Mouse (Mus musculus): Measurements from ENCODE around the gene 2310061N02Rik.
"Not testable (repeated sequence)": the region's sequence is repeated elsewhere in the genome, so short reads cannot be mapped to it uniquely, and the experiment has no call there.

The 2310061N02Rik gene

GRCm38 (mm10) chr16:88707496-88708012 is at the start of gene 2310061N02Rik:
Gene 2310061N02Rik, minus strand, starts transcription at chr16:88707962.
- peak; percentile 17 to 22 for DNase-seq

- DNase-seq, result not testable (repeated sequence)
Measured at GRCm38 (mm10) chr16:88751535-88751934, 43.8 kb upstream of the 2310061N02Rik start, which contains the start of gene Krtap13. Gene Krtap13, minus strand, starts transcription at chr16:88751635.

GRCm38 (mm10) chr16:88747943-88748342 is 40.2 kb upstream of the 2310061N02Rik start:
- no peak for DNase-seq

- DNase-seq, result no peak
Measured at GRCm38 (mm10) chr16:88744750-88745340, 37.1 kb upstream of the 2310061N02Rik start.

- no peak for DNase-seq
Measured at GRCm38 (mm10) chr16:88735391-88735790, 27.6 kb upstream of the 2310061N02Rik start.

DNA sequence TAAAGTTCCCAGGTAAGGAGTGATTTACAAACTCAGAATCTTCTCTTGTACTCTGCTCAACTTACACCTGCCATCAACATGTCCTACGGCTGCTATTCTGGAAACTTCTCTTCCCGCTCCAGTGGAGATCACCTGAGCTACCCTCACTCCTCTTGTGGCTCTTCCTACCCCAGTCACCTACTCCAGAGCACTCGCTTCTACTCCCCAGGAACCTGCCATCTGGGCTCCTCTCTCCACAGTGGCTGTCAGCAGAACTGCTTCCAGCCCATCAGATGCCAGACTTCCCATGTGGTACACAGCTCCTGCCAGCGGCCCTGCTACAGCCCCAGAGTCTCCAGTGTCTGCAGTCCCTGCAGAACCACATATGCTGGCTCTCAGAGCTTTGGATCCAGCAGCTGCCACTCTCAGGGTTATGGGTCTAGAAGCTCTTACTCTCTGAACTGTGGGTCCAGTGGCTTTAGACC is 21.1 kb upstream of the 2310061N02Rik start, which contains the start of gene Krtap13-1:
Gene Krtap13-1 (plus strand): TSS at position 51 of the 464 bp plus-strand sequence.
- peak; percentile 6 to 11 for DNase-seq

DNA sequence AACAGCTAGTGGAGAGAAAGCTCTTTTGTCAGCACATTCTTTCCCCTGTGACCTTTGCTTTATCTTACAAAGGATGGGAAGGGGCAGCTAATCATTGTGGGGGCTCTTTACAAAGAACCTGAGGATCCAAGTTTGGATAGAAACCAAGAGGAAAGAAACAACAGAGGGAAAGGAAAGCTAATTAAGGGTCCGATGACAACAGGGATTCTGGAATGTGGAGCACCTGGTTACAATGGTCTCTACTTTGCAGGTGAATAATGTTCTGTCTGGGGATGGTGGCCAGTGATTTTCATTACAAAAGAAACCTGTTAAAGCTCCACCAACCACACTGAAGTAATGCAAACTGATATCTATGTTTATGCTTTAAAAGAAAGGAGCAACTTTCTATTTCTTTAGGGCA is 12.3 kb upstream of the 2310061N02Rik start:
- no peak for DNase-seq

DNA sequence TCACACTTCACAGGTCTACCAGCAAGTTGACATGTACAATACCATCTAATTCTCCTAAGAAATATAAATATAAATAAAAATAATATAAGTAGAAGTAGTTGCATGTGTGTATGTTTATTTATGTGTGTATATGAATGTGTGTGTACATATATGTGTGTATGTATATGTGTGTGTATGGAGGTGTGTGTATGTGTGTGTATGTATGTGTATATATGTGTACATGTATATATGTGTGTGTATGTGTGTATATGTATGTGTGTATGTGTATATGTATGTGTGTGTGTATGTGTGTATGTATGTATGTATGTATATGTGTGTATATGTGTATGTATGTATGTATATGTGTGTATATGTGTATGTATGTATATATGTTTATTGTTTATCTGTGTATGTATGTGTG is 8.8 kb upstream of the 2310061N02Rik start:
- DNase-seq, result no peak

GRCm38 (mm10) chr16:88711245-88711644 is 3.5 kb upstream of the 2310061N02Rik start:
- DNase-seq, result no peak

- no peak for DNase-seq
Measured at GRCm38 (mm10) chr16:88710757-88711156, 3.0 kb upstream of the 2310061N02Rik start.

GRCm38 (mm10) chr16:88701072-88701864 is 6.5 kb downstream of the 2310061N02Rik start:
- no peak for DNase-seq

- DNase-seq, result no peak
Measured at GRCm38 (mm10) chr16:88696256-88696655, 11.5 kb downstream of the 2310061N02Rik start.

DNA sequence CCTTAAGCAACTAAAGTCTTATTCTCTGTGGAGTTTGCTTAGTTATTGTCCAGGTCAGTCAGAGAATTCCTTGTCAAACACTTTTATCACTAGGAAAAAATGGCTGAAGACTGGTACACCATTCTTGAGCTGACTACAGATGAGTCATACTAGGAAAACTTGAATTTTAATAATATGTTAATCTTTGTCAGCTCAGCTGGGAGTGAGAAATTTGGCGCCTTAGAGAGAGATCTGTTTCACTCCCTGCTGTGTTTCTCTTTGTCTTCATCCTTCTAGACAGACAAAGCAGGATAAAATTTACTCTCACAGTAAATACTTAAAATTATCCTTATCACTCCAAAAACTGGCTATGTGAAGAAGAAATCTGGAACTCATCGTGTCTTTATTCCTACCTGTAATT is 26.5 kb downstream of the 2310061N02Rik start:
- DNase-seq, result no peak

DNA sequence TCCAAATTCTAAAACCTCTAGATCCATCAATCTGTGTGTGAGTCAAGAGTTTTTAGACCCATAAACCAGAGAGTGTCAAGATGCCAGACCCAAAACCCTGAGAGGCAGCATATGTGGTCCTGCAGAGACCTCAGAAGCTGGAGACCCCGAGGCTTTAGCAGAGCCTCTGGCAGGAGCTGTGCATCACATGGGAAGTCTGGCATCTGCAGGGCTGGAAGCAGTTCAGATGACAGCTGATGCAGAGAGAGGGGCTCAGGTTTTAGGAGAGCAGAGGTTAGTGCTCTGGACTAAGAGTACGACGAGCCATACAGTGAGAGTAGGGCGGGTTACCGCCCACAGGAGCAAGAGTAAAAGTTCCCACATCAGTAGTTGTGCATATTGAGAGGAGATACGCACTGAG is 28.7 kb downstream of the 2310061N02Rik start:
- DNase-seq, result no peak

DNA sequence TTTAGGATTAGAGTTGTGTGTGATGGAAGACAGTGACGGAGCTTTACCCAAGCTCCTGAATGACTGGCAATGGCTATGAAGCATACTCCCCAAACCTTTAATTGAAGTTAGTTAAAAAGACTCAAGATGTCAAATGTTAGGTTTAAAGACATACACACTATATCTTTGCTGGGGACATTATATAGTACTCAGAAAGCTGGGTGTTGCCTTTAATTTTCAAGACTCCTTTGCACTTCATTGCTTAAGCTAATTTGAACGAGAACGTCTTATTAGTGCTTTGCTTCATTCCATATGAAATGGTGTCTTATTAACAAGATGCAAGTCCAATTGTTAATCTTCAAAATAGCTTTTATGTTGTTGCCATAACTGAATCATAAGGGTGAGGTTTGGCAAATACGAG is 36.2 kb downstream of the 2310061N02Rik start, which contains the start of gene Krtap27-1:
Gene Krtap27-1 (minus strand): TSS at position 101 of the 400 bp plus-strand sequence.
- no peak for DNase-seq

DNA sequence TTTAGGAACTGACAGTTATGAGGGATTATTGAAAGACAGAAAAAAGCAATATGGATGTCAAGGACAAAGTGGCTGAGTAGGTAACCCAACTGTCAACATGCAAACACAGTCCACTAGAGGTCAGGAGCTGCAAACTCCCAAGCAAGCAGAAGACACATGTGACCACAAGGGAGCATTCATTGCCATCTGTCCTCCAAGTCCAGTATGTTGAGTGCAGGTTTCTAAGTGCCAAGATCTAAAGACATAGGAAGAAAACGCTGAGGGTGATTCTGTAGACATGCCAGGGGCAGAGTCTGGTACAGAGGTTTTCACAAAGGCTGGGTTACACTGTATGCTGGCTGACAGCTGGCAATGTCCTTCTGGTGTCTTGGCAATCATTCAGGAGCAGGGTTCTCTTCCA is 50.3 kb downstream of the 2310061N02Rik start:
- no peak for DNase-seq

Measured in cerebellum, postnatal 36 days (tissue).